Mouse (Mus musculus) testis, adult 2 months (tissue): Measurements from ENCODE around the gene Tle3.

Experiments
- CTCF ChIP-seq: fragments of 200-500 bp; IDR thresholded peaks from 2 replicates; pipeline ENCODE4 v1.5.1; 2012; ENCODE audit warnings: low read depth, mild to moderate bottlenecking, inconsistent platforms, low read length, moderate library complexity; ENCODE audit not compliant: control insufficient read depth, insufficient read depth, insufficient replicate concordance
- POLR2A ChIP-seq: fragments of 200-500 bp; IDR thresholded peaks from 2 replicates; pipeline ENCODE4 v1.6.1; 2012; ENCODE audit warnings: low read depth, mild to moderate bottlenecking, inconsistent platforms, low read length, moderate library complexity; ENCODE audit not compliant: control insufficient read depth

GRCm38 (mm10) chr9:61436104-61436503, 63.9 kb downstream of the Tle3 start:
- TF ChIP-seq CTCF (no peak), POLR2A (no peak)
